Mouse (Mus musculus) regulatory T cell (primary cell): ENCODE results near the gene Wapl.

Source experiments
- in situ Hi-C: fragments of 300-600 bp; cut with MboI, MseI; formaldehyde crosslinking; loops from one replicate; pipeline ENCODE4 v1.15.1; 2025; ENCODE audit warnings: high pct_unique_total_duplicates

Gene Wapl

DNA sequence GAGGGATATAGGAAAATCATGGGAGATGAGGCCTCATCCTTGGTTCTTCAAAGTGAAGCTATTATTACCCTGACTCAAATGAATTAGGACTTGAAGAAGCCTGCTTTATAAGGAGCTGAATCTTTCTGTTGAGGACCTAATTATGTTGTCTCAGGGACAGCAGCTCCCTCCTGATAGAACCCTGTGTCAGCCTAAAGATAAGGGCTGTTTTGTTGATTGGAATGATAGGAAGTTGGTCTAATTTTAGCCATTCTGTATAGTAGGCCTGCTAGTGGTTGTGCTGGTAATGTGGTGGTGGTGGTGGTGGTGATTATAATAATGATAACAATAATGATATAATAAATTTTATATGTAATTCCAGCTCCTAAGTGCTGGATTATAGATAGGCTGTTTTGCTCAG is 11.3 kb downstream of the Wapl start:
- in situ Hi-C loops = no loop called here

- in situ Hi-C loops = no loop called here
Measured at GRCm38 (mm10) chr14:34693970-34694369, 20.2 kb downstream of the Wapl start.

- in situ Hi-C loops = no loop called here
Measured at GRCm38 (mm10) chr14:34697376-34697775, 23.6 kb downstream of the Wapl start.

DNA sequence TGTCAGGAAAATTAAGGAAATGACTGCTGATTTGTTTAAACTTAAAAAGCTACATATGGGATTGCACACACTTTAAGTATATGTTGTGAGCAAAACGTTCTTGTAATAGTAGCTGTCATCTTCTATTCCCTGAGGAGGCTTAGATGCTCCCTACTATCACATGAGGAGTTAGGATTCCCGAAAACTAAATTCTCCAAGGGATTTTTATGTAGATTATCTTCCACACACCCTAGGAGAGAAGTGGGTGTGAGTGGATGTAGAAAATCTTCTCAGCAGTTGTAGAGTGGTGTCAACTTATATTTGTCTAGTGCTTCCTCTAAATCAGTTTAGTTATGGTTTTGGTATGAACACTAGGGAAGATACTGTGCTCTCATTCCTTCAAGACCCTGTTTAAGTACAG is 36.5 kb downstream of the Wapl start:
- in situ Hi-C loops = no loop called here

- in situ Hi-C loops = no loop called here
Measured at GRCm38 (mm10) chr14:34712027-34712426, 38.3 kb downstream of the Wapl start.

- in situ Hi-C loops = no loop called here
Measured at GRCm38 (mm10) chr14:34712857-34713256, 39.1 kb downstream of the Wapl start.

DNA sequence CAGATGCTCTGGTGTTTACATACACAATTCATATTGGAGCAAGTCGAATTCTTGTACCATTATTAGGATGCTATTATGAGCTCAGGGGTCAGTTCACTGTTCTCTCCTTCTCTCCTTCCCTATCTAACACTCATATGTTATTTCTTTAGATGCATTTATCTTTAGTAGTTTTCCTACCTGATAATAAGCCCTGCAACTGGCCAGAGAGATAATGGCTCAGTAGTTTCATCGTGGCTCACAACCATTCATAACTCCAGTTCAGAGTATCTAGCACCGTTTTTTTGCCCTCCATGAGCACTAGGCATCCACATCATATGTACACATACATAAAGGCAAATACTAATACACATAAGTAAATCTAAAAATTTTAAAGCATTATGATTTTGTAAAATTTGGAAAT is 44.4 kb downstream of the Wapl start:
- in situ Hi-C loops = no loop called here

DNA sequence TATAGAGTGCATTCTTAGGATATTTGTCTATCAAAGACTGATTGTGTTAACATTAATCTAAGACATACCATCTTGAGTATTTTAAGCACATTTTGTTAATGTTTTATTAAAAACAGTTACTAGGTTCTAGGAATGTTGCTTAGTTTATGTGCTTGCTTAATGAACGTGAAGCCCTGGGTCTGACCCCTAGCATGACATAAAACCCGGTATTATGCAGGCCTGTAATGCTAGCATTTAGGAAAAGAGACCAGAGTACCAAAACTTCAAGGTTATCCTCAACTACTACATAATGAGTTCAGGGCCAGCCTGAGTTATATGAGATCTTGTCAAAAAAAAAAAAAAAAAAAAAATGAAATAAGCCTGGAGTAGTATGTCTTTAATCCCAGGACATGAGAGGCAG is 54.0 kb downstream of the Wapl start:
- in situ Hi-C loops = no loop called here

- in situ Hi-C loops = no loop called here
Measured at GRCm38 (mm10) chr14:34735405-34735804, 61.7 kb downstream of the Wapl start.

- in situ Hi-C loops = no loop called here
Measured at GRCm38 (mm10) chr14:34745401-34745800, 71.7 kb downstream of the Wapl start.

- in situ Hi-C loops = no loop called here
Measured at GRCm38 (mm10) chr14:34755731-34756130, 82.0 kb downstream of the Wapl start.

DNA sequence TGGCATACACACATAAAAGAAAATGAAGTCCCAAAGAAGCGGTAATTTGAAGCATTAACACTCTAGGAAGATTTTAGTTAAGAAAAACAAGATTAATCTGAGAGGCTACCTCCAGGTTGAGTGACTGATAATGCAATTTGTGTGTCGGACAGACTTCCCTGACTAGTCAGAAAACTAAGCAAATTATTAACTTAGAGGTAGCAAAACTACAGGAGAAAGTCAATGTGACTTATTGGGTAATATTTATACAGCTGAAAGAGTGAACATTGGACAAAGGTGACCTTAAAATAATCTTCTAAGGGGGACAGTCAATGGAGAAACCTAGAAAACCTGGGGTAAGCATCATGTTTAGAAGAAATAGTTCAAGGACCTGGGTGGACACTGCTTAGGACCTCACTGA is 86.2 kb downstream of the Wapl start:
- in situ Hi-C loops = loop anchor here (5.0 kb wide), 1 partner anchor 88 kb away; the partner anchor contains the start of gene Wapl

DNA sequence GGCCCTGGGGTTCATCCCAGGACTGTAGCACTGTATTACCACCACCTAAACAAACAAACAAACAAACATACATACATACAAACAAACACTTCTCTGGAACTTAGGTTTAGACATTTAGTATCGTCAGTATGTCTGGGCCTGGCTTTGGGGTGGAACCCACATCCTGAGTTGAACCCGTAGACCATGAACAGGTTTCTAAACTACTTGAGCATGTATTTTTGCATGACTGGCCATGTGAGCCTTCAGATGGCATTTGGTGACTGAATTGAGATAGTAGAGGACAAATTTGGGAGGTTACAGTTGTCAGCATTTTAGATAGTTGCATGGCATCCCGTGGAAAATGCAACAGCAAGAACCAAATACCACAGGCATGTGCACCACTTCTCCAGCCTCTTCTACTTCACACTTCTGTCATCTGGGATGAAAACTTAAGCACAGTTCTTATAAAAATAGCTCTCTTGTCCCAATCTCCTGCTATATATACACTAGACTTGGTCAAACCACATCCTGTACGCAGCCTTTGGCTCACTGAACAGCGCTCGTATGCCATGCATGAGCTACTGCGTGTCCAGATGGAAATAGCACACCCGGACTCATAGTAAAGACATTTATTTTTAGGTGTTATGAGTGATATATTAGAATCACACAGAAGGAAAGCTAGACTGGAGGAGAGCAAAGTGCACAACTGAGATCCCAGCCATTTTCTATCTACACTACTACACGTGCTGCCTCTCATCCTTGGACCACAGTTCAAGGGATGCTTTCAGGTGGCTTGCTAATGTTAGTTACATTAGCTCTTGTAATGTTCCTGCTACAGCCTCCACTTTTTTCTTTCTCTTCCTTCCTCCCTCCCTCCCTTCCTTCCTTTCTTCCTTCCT is 87.6 kb downstream of the Wapl start:
- in situ Hi-C loops = loop anchor here (5.0 kb wide), 1 partner anchor 89 kb away; the partner anchor contains the start of gene Wapl

DNA sequence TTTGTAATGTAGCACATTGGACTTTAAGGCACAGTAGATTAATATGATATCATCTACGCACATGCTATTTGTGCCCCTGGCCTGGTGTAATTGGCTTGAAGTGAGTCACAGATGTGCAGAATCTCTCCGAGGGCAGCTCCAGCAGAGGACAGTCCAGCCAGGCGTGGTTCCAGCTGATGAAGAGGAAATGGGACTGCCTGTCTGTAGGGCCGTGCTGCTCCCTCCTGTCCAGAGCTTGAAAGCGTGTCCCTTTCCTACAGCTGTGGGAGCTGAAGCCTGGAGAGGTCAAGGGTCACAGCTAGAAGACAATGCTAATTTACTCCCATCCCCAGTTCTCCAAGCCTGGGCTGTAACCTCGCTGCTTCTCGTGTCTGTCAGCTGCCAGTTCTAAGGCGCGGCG is 89.0 kb downstream of the Wapl start:
- in situ Hi-C loops = loop anchor here (5.0 kb wide), 1 partner anchor 90 kb away; the partner anchor contains the start of gene Wapl

- in situ Hi-C loops = loop anchor here (5.0 kb wide), 1 partner anchor 92 kb away; the partner anchor contains the start of gene Wapl
Measured at GRCm38 (mm10) chr14:34763771-34764539, 90.2 kb downstream of the Wapl start.

DNA sequence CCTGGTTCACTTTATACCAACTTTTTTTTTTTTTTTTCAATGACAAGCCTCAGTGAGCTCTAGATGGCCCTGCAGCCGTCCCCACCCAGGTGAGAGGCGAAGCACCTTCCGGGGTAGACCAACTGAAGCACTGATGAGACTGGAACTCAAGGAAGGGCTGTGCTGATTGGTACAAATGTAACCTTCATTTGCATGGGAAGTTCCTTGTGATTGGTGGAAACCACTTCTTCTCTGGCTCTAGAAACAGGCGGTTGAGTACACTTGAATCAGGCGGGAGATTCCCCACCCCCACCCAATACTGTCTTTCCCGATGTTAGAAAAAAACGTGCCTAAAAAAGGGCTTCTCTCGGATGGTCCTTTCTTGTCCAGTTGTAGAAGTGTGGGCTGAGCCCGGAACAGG is 91.2 kb downstream of the Wapl start:
- in situ Hi-C loops = loop anchor here (5.0 kb wide), 1 partner anchor 93 kb away; the partner anchor contains the start of gene Wapl

GRCm38 (mm10) chr14:34765380-34765779 is 91.7 kb downstream of the Wapl start:
- in situ Hi-C loops = no loop called here

- in situ Hi-C loops = no loop called here
Measured at GRCm38 (mm10) chr14:34766181-34766580, 92.5 kb downstream of the Wapl start.

DNA sequence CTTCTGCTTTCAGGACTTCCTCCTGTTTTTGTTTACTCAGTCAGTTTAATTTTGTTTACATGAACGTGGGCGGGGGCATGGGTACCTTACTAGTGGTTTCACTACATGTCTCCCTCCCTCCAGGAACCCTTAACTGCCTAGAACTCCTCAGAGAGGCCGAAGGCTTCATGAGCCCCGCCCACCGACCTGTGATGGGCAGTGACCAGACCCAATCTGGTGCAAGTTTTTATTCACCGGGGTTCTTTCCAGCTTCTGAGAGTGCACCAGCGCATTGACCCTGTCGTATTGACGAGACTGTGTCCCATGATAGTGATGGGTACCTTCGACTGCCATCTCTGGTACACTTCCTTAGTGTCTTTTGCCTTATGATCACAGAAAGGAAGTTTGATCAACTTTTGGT is 94.6 kb downstream of the Wapl start:
- in situ Hi-C loops = no loop called here

GRCm38 (mm10) chr14:34769021-34769566 is 95.4 kb downstream of the Wapl start:
- in situ Hi-C loops = no loop called here

GRCm38 (mm10) chr14:34769567-34770158 is 95.9 kb downstream of the Wapl start:
- in situ Hi-C loops = no loop called here

DNA sequence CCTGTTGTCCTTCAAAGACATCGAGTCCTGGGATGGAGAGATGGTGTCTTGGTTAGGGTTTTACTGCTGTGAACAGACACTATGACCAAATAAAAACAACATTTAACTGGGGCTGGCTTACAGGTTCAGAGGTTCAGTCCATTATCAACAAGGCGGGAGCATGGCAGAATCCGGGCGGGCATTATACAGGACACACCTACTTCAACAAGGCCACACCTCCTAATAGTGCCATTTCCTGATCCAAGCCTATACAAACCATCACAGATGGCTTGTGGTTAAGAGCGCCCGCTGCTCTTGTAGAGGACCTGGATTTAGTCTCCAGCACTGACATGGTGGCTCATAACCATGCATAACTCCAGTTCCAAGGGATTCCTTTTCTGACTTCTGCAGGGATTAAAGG is 96.7 kb downstream of the Wapl start:
- in situ Hi-C loops = no loop called here
